Mouse (Mus musculus) erythroid progenitor cell, adult 5-6 weeks (primary cell): ENCODE results near the gene Crebbp. TPM values are rescaled to one million over a fixed set of nuclear protein-coding genes. Genes with fewer than 3 reads are reported as not detected.
"Not testable (repeated sequence)": the region's sequence is repeated elsewhere in the genome, so short reads cannot be mapped to it uniquely, and the experiment has no call there.

Experiments
- ATAC-seq: replicated peaks from 2 replicates; pipeline ENCODE4 v1.8.0; 2016; ENCODE audit warnings: moderate number of reproducible peaks, mild to moderate bottlenecking, moderate TSS enrichment, inconsistent platforms; ENCODE audit not compliant: poor library complexity, low FRiP score, severe bottlenecking
- total RNA-seq, 2 experiments: library from RNA; stranded (forward) in 1 of 2; stranded (reverse) in 1 of 2; fragments of 150-400 nt in 1 of 2; fragments of 186-747, 209-891 nt in 1 of 2; gene quantifications; 2 replicates each; pipeline versions ENCODE4 v1.2.3 to v1.2.4; 2015 to 2017; ENCODE audit warnings: low replicate concordance in 2 of 2

Crebbp gene
- total RNA-seq (2015; ENCODE audit: low replicate concordance) = 51.1 and 51.2 TPM in 2 replicates
- 51.4 and 115 TPM in 2 replicates for total RNA-seq (2017; ENCODE audit: low replicate concordance)

DNA sequence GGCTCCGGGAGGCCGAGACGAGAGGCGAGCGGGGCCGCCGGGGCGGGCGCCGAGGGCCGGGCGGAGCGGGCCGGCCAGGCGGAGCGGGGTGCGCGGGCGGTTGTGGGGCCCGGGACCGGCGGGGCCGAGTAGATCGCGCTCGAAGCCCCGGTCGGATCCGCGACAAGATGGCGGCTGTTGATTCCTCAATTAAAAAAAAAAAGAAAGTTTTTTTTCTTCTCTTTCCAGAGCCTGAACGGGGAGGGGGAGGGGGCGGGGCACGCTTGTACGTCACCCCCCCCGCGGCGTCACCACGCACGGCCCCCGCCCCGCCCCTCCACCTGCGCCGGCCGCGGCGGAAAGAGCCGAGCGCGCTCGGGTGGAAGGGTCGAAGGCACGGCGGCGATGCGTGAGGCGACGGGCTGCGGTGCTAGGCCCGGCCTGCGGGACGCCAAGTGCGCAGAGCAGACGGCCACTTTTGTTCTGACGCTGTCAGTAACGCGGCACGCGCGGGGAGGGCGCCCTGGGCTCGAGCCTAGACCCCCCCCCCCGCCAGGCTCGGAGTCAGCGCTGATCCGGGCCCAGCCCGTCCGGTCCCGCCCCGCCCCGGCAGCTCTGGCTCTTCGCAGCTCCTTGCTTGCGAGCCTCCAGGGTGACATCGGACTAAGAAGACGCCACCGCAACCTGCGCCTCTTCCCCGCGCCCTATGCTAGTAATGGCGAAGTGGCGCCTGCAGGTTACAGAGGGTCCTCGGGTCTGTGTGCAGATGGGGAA lies at the start of gene Crebbp:
Gene Crebbp, minus strand, starts transcription at position 199 of the 753 bp plus-strand sequence.
- peak; percentile 87 for ATAC-seq

DNA sequence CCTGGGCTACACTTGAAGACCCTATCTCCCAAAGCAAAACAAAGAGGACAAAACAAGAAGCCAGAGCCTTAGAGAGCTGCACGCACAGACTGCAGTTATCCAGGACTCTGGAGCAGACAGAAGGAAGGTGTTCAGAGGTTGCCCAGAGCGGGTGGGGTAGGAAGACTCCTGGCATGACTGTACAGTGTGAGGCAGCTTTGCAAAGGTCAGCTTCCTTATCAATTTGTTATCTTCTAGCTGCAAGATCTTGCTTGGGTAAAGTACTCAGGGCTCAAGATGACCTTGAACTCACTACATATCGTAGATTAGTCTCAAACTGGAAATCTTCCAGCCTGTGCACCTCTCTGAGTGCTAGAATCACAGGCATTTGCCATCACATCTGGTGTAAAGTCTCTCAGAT lies 49.7 kb upstream of the Crebbp start:
- no peak for ATAC-seq

DNA sequence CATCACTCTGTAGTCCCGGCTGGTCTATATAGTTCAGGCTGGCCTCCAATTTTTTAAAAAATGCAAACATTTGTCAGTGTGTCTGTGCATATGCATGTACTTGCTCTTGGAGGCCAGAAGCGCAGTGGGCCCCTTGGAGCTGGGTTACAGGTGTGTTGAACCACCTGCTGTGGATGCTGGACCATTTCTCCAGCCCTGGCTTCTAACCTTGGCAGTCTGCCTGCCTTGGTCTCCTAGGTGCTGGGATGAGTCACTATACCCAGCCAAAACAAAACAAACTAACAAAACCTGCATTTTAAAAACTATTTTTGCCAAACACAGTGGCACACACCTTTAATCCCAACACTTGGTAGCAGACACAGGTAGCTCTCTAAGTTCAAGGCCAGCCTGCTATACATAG lies 43.7 kb upstream of the Crebbp start:
- ATAC-seq = no peak

DNA sequence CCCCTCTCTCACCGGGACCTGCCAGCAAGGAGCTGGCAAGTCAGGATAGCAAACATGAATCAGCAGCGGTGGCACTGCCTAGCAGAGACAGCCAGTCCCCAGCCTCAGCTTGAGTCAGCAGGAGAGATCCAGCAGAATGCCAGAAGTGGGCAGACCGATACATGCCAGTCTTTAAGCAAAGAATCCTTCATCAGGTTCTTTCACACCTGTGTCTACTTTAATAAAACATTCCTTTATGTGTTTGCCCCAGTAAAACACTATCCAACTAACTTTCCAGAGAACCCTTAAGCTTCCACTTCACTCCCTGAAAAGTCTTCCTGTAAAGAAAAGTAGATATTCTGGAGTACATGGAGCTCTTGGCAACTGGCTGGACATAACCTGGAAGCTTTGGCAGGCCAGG lies 35.0 kb upstream of the Crebbp start:
- ATAC-seq = no peak

DNA sequence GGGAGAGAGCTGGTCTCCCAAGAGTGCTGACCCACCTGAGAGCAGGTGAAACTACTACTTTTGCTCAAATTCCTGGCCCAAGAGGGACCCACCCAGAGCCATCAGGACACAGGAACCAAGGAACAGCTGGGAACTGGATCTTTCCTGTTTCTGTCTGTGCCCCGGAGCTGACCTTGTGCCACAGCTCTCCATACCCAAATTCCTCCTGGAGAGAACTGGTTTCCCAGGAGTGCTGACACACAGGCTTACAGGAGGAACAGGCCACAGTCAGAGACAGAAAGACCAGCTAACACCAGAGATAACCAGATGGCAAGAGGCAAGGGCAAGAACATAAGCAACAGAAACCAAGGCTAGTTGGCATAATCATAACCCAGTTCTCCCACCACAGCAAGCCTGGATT lies 31.4 kb upstream of the Crebbp start:
- ATAC-seq = not testable (repeated sequence)

DNA sequence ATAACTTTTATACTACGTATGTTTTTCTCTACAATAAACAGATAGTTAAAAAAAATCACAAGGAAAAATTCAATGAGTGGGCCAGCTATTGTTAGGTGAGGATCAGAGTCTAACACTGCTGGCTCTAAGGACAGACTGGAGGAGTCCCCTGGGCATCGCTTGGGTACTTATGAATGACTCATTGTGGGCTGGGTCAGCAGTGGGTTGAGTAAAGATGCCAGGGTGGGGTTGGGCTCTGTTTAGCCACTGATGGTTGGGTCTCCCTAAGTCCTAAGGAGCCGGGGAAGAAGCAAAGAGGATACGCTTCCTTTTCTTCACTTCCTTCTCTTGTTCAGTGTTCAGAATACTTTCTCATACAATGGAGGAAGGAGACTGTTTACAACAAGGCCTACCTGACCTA lies 22.3 kb upstream of the Crebbp start:
- no peak for ATAC-seq

DNA sequence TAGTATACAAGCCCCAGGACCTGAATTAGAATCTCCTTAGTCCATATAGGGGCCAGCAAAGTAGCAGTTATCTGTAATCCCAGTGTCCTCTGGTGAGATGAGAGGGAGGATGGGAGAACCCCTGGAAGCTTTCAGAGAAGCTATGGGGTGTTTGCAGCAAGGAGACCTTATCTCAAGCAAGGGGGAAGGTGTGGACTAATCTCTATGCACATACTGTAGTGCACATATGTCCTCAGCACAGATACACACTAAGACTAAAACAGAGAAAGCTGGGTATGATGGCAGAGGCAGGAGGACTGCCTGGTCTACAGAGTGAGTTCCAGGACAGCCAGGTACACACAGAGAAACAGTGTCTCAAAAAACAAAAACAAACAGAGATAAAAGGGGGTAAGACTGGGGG lies 21.8 kb upstream of the Crebbp start:
- no peak for ATAC-seq

DNA sequence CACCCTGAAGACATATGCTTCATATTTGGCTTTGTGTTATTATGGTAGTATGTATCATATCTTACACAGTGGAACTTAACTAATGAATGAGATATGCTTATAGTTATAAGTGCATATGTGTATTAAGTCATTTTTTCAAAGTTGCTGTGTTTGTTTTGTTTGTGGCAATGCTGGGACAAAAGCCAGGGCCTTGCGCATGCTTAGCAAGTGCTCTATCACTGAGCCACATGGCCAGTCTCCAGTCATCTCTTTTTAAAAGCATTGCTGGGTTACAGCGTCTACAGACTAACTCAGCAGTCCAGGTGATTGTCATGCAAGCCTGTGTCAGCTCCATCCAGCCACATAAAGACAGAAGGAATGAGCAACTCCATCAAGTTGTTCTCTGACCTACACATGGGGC lies 12.0 kb upstream of the Crebbp start:
- ATAC-seq = no peak

DNA sequence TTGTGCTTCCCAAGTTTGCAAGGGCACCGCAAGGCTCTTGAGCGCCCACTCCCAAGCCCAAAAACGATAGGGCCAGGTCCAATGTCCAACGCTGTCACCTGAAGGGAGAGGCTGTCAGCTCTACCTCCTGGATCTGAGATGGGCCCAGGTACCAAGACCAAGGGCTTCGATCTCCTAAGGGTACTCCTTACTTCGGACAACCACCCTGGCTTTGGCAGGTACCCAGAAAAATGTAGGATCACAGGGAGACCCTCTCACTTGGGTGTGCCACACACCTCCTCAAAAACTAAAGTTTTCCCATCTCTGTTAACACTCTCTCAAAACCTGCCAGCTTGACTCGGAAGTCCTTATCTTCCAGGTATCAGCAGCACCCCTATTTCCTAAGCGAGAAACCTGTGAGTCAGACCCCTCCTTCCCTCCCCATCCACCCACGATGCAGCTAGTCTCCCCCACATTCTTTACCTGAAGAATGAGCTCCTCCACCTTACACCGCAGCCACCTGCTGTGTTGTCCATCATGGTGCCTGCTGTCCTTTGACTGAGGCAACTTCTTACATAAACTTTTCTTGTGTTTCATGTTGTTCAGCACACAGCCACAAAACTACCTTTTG lies 939 bp upstream of the Crebbp start:
- no peak for ATAC-seq

DNA sequence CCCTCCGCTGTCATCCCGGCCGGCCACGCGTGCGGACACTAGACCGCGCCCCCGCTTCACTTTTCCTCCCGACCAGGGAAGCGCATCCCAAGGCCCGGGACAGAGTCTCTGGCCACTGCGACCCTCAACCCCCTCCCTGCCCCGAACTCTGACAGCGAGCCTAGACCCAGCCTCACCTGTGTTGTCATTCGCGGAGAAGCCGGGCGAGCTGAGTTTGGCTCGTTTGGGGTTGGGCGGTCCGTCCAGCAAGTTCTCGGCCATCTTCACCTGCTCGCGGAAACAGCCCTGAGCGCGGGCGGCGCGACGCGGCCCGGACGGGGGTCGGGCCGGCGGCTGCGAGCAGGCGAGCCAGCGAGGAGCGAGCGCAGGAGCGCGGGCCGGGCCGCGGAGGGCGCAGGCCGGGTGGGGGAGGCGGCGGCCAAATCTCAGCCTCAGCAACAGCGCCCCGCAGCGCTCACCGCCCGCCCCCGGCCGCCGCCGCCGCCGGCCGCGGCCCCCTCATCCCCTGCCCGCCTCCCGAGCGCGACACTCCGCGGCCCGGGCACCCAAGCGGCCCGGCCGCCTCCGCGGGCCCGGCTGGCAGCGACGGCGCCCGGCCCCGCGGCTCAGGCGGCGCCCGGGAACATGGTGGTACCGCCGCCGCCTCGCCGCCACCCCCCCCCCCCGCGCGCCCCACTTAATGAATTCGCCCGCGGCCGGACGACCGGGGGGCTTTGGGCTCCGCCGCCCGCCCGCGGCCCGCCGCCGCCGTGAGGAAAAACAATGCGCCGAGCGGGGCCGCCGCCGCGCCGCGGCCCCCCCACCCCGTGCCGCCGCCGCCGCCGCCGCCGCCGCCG lies 616 bp downstream of the Crebbp start:
- ATAC-seq = peak; percentile 51

DNA sequence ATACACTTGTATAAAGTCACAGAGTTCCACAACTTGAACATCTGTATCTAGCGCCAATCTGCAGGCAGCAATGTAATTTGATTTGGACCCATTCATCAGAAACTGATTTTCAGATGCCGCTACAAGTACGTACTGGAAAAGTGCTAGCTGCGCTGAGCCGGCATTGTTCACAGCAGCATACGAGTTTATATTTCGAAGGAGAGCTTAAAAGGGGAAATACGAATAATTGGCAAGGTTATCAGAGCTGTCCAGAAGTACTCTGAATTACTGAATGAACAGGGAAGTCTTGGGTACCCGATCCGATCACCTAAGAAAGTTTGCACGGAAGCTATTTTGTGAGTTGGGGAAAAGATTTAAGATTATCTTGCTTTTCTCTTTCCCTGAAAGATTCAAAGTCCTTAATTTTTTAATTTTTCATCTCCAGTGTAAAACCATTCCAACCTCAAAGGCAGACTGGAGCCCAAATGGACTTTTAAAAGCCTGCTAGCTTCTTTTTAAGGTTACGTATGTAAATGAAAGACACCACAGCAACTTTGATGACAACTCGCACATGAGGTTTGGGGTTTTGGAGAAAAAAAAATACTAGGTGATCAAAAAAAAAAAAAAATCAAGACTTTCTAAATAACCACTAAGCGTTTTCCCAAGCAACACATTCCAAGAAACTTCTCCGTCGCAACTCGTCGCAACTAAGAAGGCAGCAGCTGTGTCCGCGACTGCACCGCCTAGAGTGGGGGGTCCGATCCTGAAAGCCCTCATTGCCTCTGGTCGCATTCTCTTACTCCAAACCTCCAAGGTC lies 1.4 kb downstream of the Crebbp start:
- no peak for ATAC-seq

DNA sequence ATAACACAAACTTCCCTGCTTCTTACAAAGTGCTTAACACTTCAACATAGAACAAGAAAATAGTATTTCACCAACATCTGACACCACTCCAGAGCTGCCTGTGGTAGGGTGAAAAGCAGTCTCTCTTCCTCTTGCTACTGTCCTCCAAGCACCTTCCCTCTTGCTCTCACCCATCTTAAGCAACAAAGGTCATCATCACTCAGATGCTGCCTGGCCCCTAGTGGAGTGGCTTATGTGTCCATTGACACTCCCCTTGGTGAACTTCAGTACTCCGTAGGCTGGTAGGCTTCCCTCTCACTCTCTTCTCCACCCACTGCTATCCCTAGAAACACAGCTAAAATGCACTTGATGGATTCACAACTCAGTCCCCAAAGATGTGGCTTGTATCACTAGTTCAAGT lies 3.5 kb downstream of the Crebbp start:
- no peak for ATAC-seq

DNA sequence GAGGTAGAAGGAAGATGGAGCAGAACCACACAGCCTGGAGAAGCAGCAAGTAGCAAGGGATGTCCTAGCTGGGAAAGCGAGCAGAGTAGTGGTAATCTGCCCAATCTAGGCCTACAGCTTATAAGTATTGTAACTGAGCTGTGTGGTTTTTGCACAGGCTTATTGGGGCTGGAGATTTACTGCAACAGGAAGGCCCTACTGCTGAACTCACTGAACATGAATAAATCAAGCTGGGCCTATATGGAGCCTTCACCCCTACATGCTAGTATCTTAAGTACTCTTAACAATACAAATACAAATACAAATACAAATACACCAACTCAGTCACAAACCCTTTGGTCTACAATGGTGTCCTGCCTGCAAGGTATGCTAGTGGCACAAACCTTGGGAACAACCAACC lies 10.2 kb downstream of the Crebbp start:
- ATAC-seq = no peak

DNA sequence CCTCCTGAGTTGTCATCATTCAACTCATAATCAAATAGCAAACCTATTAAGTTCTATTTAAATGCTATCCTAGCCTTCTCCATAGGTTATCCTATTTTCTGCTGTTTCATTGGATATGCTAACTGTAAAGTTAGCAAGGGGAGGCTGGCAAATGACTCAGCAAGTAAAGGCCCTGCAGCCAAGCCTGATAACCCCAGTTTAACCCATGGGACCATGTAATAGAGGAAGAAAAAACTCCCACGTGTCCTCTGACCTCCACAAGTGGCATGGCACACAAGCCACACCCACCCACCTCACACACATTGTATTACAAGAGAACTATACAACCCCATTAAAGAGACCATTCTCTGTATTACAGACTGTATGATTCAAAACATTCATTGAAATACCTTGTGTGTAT lies 13.8 kb downstream of the Crebbp start:
- ATAC-seq = peak; percentile 91

DNA sequence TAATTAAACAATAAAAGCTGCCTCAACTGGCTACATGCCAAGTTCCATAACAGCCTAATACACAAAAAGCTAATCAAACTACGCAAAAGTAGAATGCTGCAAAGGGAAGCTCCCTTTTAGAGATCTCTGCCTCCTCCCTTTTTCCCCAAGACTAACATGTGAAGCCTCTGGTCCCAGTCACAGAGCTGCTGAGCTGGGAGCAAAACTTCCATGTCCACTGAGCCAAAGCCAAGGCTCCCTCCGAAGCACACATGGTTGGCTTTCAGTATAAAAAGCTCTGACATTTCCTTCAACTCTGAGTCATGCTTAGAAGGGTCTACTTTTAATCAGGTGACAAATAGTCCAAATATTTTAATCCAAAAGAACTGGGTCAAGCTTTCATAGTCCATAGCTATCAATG lies 14.2 kb downstream of the Crebbp start:
- 0 out of 2 replicates have a peak, but pooled peaks have one; percentile 8 for ATAC-seq

DNA sequence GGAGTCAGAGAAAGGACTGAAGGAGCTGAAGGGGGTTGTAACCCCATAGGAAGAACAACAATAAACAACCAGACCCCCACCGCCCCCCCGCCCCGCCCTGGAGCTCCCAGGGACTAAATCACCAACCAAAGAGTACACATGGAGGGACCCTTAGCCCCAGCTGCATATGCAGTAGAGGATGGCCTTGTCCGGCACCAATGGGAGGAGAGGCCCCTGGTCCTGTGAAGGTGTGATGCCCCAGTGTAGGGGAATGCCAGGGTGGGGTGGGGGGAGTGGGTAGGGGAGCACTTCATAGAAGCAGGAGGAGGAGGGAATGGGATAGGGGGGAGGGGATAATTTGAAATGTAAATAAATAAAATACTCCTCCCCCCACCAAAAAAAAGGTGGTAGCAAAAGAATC lies 15.8 kb downstream of the Crebbp start:
- ATAC-seq = no peak

DNA sequence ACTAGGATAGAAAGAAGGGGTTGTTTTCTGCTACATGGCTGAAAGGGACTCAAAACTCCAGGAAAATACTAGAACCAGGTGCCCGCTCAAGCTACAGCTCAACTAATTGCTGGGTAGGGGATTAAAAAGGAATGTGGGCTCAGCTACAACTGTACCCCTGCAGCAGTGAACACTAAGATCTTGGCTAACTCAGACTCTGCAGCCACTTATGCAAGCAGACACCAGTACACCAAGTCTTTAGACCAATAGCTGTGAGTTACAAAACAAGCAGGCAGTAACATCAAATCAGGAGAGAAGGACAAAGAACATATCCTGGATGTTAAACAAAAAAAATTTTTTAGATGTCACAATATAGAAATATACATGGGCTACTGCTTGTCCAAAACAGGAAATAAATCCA lies 23.6 kb downstream of the Crebbp start:
- no peak for ATAC-seq

DNA sequence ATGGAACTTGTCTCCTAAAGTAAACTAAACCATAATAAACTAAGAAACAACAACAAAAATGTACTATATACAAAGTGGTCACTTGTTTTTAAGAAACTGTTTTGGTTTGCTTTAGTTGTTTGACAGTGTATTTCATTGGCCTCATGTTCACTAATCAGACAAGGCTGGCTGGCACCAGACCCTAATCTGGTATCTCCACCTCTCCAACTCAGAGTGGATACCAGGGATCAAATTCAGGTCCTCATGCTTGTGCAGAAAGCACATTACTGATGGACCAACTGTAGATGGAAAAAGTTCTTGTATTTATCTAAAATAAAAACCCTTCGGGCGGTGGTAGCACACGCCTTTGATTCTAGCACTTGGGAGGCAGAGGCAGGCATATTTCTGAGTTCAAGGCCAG lies 38.7 kb downstream of the Crebbp start:
- ATAC-seq = no peak

DNA sequence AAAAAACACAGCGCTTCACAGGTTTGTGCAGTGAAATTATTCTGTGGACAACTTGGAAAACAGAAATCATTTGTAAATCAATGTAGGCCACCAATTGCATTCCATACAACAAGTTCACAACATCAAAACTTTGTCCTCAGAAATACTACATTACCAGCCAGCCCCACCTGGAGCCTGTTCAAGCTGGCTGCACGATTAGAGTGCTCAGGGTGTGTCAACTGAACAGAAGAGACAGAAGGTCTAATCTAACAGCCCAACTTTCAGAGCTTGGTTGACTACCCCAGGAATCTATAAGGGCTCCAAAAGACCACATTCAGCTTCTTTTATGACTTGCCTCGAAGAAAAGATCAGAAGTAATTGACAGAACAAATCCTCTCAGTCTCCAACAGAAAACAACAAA lies 44.3 kb downstream of the Crebbp start:
- ATAC-seq = peak; percentile 99

DNA sequence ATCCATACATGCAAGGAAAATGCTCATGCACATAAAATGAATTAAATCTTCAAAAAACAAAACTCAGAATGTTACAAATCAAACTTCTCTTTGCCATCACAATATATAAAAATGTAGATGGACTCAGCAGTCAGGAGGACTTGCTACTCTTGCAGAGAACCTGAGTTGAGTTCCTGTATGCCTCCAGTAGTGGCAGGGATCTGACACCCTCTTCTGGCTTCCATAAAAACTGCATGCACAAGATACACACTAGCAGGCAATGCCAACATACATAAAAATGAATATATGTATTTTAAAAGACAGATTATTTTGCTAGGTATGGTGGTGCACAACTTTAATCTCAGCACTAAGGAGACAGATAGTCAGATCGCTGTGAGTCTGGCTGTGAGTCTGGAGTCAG lies 45.3 kb downstream of the Crebbp start:
- ATAC-seq = no peak
